Mouse (Mus musculus): ENCODE data around the gene Ccdc70.

- TF ChIP-seq POLR2A (IDR thresholded peaks at IDR 0.05; ENCODE audit: insufficient read depth, low read depth, low read length): no peak
- no peak for TF ChIP-seq CTCF (IDR thresholded peaks at IDR 0.05; ENCODE audit: insufficient read depth, low read depth, low read length)
These were observed 22.1 kb upstream of the Ccdc70 start for GRCm38 (mm10) chr8:21947311-21948017.
